Mouse (Mus musculus) cerebellum, adult 2 months (tissue): Measurements from ENCODE around the gene Shc4. TPM values are rescaled to one million over a fixed set of nuclear protein-coding genes. Genes with fewer than 3 reads are reported as not detected.
A peak's percentile ranks its signal among the peaks of the same experiment; 100 is the strongest.

ENCODE experiments used
- DNase-seq, 2 experiments: peaks; one replicate each; pipeline ENCODE4 v3.0.0; 2021
- H3K27ac ChIP-seq: fragments of 200-500 bp; 2 replicates; pipeline ENCODE4 v1.5.1; 2012; ENCODE audit warnings: low read length, control low read depth, inconsistent platforms; ENCODE audit not compliant: insufficient read depth
- H3K27me3 ChIP-seq: fragments of 200-500 bp; 2 replicates; pipeline ENCODE4 v1.6.1; 2012; ENCODE audit warnings: inconsistent platforms, mild to moderate bottlenecking, low read length, moderate library complexity; ENCODE audit not compliant: control insufficient read depth, insufficient read depth
- H3K4me1 ChIP-seq: fragments of 200-500 bp; 2 replicates; pipeline ENCODE4 v1.6.1; 2011; ENCODE audit warnings: low read length; ENCODE audit not compliant: control insufficient read depth, insufficient read depth
- H3K4me3 ChIP-seq: fragments of 200-500 bp; replicated peaks from 2 replicates; pipeline ENCODE3; 2011; ENCODE audit warnings: mild to moderate bottlenecking, low read depth, low read length, control low read depth; ENCODE audit not compliant: insufficient read depth
- CTCF ChIP-seq: fragments of 200-500 bp; IDR thresholded peaks from 2 replicates; pipeline ENCODE4 v1.5.1; 2011; ENCODE audit warnings: low read depth, mild to moderate bottlenecking, control low read depth, low read length, moderate library complexity, borderline replicate concordance; ENCODE audit not compliant: insufficient read depth
- POLR2A ChIP-seq: fragments of 200-500 bp; IDR thresholded peaks from 2 replicates; pipeline ENCODE4 v1.6.1; 2011; ENCODE audit warnings: low read length, control low read depth, borderline replicate concordance; ENCODE audit not compliant: insufficient read depth
- WGBS: fragments of 180-500 bp; shearing (Covaris S2); methylation state at CpG from one replicate; pipeline ENCODE4 v1.1.7; 2018; 5-methylcytosine and 5-hydroxymethylcytosine counted together
- polyA plus RNA-seq: library from polyadenylated mRNA; depleted of rRNA; stranded (reverse); fragments of >200 nt; gene quantifications from 2 replicates; pipeline ENCODE4 v1.2.3, GENCODE M21; 2012

Gene Shc4
- polyA plus RNA-seq, 1 experiment = 7.0 TPM

DNA sequence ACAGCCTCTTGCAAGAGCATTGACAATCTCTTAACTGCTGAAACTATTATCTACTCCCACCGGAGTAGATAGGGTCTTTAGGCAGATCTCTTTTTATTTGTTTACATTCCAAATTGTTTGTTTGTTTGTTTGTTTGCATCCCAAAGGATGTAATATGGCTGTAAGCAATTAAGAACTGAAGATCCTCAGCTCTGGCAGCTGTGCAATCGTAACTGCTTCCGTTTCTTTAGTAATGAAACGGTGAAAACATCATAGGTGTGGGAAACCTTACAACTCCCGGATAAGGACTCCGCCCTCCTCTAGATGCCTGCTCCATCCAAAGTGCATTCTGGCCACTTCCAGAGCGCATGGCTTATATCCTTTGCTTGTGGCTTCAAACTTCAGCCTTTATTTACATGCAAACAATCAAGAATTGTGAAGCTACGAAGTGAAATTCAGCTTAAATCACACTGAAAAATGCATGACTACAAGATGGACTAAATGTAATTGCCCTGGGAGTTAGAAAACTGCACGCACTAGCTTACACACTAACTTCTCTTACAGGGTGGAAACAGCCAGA, 99.7 kb downstream of the Shc4 start:
- H3K27ac ChIP-seq = no peak overlapping the region
- WGBS = 10% methylated on average over 9 of the region's 9 CpGs
- TF ChIP-seq POLR2A (no peak), CTCF (no peak)

DNA sequence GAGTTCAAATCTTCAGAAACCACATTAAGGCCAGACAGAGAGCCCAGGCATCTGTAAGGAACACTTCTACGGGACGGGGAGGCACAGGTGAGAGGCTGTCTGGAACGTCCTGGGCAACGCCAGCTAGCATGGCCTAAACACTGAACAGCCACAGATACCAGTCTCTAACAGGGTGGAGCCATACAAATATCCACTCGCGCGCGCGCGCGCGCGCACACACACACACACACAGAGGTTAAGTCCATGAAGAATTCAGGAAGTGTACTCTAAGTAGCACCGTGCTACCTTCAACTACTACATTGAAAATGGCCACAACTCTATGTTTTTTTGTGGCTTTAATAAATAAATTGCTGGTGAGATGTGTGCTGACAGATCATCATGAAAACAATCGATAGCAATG, 100.7 kb downstream of the Shc4 start:
- no peaks in the 10 kb centered on the region for H3K27me3 ChIP-seq
- H3K27ac ChIP-seq = no peak overlapping the region
- DNase-seq = no peak
- no peak overlapping the region for H3K4me3 ChIP-seq
- TF ChIP-seq POLR2A (no peak), CTCF (no peak)
- 93% methylated on average over 15 of the region's 15 CpGs for WGBS
- no peaks in the 10 kb centered on the region for H3K4me1 ChIP-seq

More for the DNA sequence above, 99.7 kb downstream of the Shc4 start:
- no peaks in the 10 kb centered on the region for H3K4me1 ChIP-seq
- no peaks in the 10 kb centered on the region for H3K27me3 ChIP-seq
- DNase-seq = no peak
- H3K4me3 ChIP-seq = peak overlapping the region; percentile 67

DNA sequence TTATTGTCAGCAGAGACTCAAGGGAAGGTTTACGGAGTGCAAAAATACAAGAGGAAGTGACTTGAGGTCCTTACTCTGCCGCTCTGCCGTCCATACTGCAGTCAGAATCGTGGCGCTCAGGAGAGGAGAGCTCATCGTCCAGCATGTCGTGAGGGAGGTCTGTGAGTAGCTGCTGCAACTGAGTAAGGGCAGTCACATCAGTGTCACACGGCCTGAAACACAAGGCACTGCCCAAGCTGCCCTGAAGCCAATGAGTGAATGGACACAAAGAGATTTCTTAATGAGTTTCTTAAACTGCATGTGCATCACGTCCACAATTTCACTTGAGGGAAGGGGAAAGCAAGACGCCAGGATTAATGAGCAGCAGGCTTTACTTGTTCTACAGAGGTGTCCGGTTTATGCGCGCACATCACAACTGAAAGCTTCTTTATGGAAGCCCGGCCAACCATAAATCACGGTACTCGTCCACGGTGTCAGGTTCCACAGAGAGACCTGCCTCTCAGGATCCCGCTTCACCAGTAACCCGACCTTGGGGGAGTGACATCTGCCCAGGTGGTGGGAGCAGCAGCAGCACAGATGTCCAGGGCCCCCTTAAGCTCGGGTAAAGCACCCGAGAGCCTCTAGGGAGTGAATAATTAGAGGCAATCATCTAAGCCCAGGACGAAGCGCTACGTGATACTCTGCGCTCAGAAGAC, 103.6 kb downstream of the Shc4 start:
- no peak for TF ChIP-seq POLR2A
- TF ChIP-seq CTCF = no peak
- Histone ChIP-seq H3K27ac (no peak overlapping the region), H3K27me3 (no peaks in the 10 kb centered on the region), H3K4me1 (no peaks in the 10 kb centered on the region), H3K4me3 (no peak overlapping the region)
- no peak for DNase-seq
- 57% methylated on average over 25 of the region's 25 CpGs for WGBS

DNA sequence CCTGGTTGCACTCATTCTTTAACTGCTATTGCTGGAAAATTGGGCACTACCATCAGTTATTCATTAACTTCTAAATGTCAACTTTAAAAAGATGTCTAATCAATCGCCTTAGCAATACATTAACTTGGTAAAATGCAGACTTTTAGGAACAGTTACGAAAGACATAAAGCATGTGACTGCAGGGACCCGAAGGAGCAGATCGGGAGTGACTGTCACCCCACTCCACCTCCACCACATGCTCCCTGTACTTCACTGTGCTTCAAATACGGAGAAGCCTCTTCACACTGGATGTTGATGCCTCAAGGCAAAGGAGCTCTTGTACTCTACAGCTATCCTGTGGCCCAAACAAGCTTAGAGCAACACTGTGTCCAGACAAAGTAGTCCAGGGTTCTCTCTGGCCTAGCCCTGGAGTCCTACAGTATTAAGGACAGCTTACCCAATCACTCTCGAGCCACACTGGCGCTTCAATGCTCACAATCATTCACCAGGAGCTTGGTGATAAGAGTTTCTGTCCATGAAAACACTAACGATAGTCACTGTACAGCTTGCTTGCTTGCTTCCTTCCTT, 108.0 kb downstream of the Shc4 start:
- no peaks in the 10 kb centered on the region for H3K4me1 ChIP-seq
- WGBS = 92% methylated on average over 8 of the region's 8 CpGs
- no peak for TF ChIP-seq CTCF
- TF ChIP-seq POLR2A = no peak

DNA sequence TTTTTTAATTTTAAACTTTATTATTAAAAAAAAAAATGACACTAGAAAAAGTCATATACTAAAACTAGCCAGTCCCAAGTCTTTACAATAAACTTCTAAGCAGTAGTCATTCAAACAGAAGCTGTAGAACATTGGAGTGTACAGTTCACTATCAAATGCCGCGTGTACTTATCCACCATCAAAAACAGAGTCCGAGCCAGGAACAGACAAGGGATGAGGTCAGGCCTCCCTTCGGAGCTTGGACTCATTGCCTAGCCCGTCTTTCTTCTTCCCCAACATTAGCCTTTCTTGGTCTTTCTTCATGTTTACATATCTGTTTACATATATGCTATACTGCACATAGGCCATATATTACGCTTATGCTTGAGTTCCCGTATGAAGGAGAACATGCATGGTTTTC, 108.5 kb downstream of the Shc4 start:
- H3K4me3 ChIP-seq = no peak overlapping the region
- H3K4me1 ChIP-seq = no peaks in the 10 kb centered on the region
- no peak for DNase-seq
- WGBS = 94% methylated on average over 7 of the region's 7 CpGs
- no peak for TF ChIP-seq CTCF
- no peak for TF ChIP-seq POLR2A
- no peak overlapping the region for H3K27ac ChIP-seq
- H3K27me3 ChIP-seq = no peaks in the 10 kb centered on the region

More for the DNA sequence above, 108.0 kb downstream of the Shc4 start:
- H3K27ac ChIP-seq = no peak overlapping the region
- H3K4me3 ChIP-seq = no peak overlapping the region
- no peak for DNase-seq
- no peaks in the 10 kb centered on the region for H3K27me3 ChIP-seq

DNA sequence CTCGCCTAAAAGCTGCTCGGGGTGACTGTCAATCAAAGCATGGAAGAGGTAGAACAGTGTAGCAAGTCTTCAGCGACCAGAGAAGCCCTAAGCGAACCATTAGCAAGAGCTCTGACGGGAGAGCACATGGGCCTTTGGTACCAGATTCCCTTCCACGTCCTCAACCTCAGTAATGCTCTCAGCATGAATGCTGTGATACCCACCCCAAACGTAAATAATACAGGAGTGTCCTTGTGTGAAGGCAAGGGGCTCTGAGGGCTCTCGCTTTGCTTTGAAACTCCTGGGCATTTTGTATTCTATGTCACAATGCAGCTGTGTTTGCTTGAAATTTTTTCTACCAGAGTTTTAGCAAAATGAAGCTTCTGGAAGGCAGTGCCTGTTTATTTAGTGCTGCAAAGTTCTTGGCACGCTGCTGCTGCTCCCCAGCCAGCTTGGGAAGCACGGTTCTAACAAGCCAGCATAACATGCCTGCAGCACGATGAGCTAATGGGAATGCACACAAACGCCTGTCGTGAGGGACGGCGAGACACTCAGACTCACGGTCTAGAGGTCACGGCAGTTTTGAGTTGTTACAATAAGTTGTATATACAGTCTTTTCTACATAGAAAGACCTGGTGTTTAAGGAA, 117.6 kb downstream of the Shc4 start:
- H3K27me3 ChIP-seq = no peaks in the 10 kb centered on the region
- no peak for TF ChIP-seq CTCF
- TF ChIP-seq POLR2A = no peak
- 58% methylated on average over 17 of the region's 17 CpGs for WGBS
- no peaks in the 10 kb centered on the region for H3K4me1 ChIP-seq
- DNase-seq = peak in 1 of 2 experiments; percentile 10
- H3K4me3 ChIP-seq = no peak overlapping the region
- no peak overlapping the region for H3K27ac ChIP-seq

DNA sequence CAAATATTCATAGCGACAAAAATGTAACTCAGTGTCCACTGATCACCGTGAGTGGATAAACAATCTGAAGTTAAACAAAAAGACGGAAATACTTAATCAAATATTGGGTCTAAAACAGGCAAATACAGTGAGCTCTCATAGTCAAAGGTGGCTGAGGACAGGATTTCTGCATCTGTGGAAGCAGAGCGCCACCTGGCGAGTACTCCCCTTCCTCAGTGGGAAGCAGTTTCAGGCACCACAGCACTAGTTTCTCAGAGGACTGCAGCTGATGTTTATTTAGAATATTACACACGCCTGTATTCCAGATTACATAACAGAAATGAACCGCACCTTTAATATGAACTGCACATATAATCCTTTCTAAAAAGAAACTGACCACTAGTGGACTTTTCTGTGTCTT, 119.3 kb downstream of the Shc4 start:
- TF ChIP-seq CTCF (peak; percentile 45; the same call in 1 of the 2 replicates), POLR2A (no peak)
- Histone ChIP-seq H3K27me3 (no peaks in the 10 kb centered on the region), H3K4me1 (no peaks in the 10 kb centered on the region), H3K4me3 (no peak overlapping the region), H3K27ac (no peak overlapping the region)
- DNase-seq = no peak
- WGBS = 86% methylated on average over 7 of the region's 7 CpGs
